Mouse (Mus musculus): Measurements from ENCODE around the gene G3bp2. TPM values are rescaled to one million over a fixed set of nuclear protein-coding genes. Genes with fewer than 3 reads are reported as not detected.

G3bp2 gene
- polyA plus RNA-seq, 1 experiment = 39.1 TPM

DNA sequence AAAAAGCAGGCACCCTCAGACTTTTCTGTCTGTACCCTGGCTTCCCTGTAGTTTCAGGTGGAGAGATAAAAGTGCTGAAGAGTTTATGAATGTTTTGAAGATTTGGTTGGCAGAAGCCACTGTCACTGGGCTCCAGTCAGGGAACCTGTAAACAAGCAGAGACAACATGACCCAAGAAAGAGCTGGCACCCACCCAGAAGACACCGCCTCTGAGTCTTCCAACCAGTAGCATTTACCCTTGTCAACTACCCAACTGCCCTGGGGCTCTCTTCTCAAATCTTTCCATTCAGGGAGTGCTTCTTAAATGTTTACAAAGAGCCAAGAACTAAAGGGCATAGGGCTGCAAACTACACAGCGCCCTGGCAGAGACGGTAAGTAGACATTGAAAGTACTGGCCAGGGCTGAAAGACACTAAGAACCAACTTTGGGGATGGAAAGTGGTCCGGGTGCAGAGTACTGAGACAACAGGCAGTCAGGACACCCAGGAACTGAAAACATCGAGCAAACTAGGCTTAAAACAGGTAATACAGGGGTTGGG, 27.4 kb upstream of the G3bp2 start:
- H3K36me3 ChIP-seq (ENCODE audit: control insufficient read depth, insufficient read depth) = no peaks in the 10 kb centered on the region
- no peak for TF ChIP-seq MAX (IDR thresholded peaks at IDR 0.05)
- no peaks in the 10 kb centered on the region for H3K27me3 ChIP-seq (ENCODE audit: control insufficient read depth, insufficient read depth, insufficient read length)
- no peaks in the 10 kb centered on the region for H3K79me3 ChIP-seq (ENCODE audit: low read depth)
- no peak overlapping the region for H3ac ChIP-seq (ENCODE audit: control insufficient read depth, insufficient read length, low read depth)
- H3K4me3 ChIP-seq (ENCODE audit: insufficient read depth, poor library complexity, severe bottlenecking) = no peak overlapping the region
- no peaks in the 10 kb centered on the region for H3K79me2 ChIP-seq (ENCODE audit: control insufficient read depth, insufficient read depth)

- no peaks in the 10 kb centered on the region for H3K79me3 ChIP-seq (ENCODE audit: low read depth)
- no peaks in the 10 kb centered on the region for H3K79me2 ChIP-seq (ENCODE audit: control insufficient read depth, insufficient read depth)
- H3K4me3 ChIP-seq (ENCODE audit: insufficient read depth, poor library complexity, severe bottlenecking) = no peak overlapping the region
- no peaks in the 10 kb centered on the region for H3K27me3 ChIP-seq (ENCODE audit: control insufficient read depth, insufficient read depth, insufficient read length)
- no peak for TF ChIP-seq MYOD1 (IDR thresholded peaks at IDR 0.05; ENCODE audit: control insufficient read depth, insufficient read length, low read depth)
- TF ChIP-seq USF1 (IDR thresholded peaks at IDR 0.05; ENCODE audit: low read depth) = no peak
- no peak for TF ChIP-seq CTCF (IDR thresholded peaks at IDR 0.05; ENCODE audit: control insufficient read depth, insufficient read depth, insufficient read length)
- no peak for TF ChIP-seq MAX (IDR thresholded peaks at IDR 0.05)
- TF ChIP-seq FOSL1 (IDR thresholded peaks at IDR 0.05; ENCODE audit: insufficient read depth, low read length, poor library complexity, severe bottlenecking) = no peak
- no peak for TF ChIP-seq MYOG (IDR thresholded peaks at IDR 0.05; ENCODE audit: control insufficient read depth, extremely low read depth, insufficient read length)
- TF ChIP-seq CEBPB (IDR thresholded peaks at IDR 0.05; ENCODE audit: low read depth) = no peak
- no peaks in the 10 kb centered on the region for H3K36me3 ChIP-seq (ENCODE audit: control insufficient read depth, insufficient read depth)
- no peak overlapping the region for H3ac ChIP-seq (ENCODE audit: control insufficient read depth, insufficient read length, low read depth)
Observed at GRCm38 (mm10) chr5:92107282-92107681, 23.8 kb upstream of the G3bp2 start.

- no peaks in the 10 kb centered on the region for H3K79me3 ChIP-seq (ENCODE audit: low read depth)
- H3K36me3 ChIP-seq (ENCODE audit: control insufficient read depth, insufficient read depth) = no peaks in the 10 kb centered on the region
- no peak overlapping the region for H3K4me3 ChIP-seq (ENCODE audit: insufficient read depth, poor library complexity, severe bottlenecking)
- H3ac ChIP-seq (ENCODE audit: control insufficient read depth, insufficient read length, low read depth) = no peak overlapping the region
- H3K27me3 ChIP-seq (ENCODE audit: control insufficient read depth, insufficient read depth, insufficient read length) = no peaks in the 10 kb centered on the region
- no peaks in the 10 kb centered on the region for H3K79me2 ChIP-seq (ENCODE audit: control insufficient read depth, insufficient read depth)
- TF ChIP-seq USF1 (IDR thresholded peaks at IDR 0.05; ENCODE audit: low read depth) = no peak
- TF ChIP-seq MYOD1 (IDR thresholded peaks at IDR 0.05; ENCODE audit: control insufficient read depth, insufficient read length, low read depth) = no peak
- TF ChIP-seq CEBPB (IDR thresholded peaks at IDR 0.05; ENCODE audit: low read depth) = no peak
- TF ChIP-seq CTCF (IDR thresholded peaks at IDR 0.05; ENCODE audit: control insufficient read depth, insufficient read depth, insufficient read length) = no peak
- TF ChIP-seq MYOG (IDR thresholded peaks at IDR 0.05; ENCODE audit: control insufficient read depth, extremely low read depth, insufficient read length) = no peak
- TF ChIP-seq FOSL1 (IDR thresholded peaks at IDR 0.05; ENCODE audit: insufficient read depth, low read length, poor library complexity, severe bottlenecking) = no peak
- TF ChIP-seq MAX (IDR thresholded peaks at IDR 0.05) = no peak
Observed at GRCm38 (mm10) chr5:92106327-92107125, 23.0 kb upstream of the G3bp2 start.

- H3ac ChIP-seq (ENCODE audit: control insufficient read depth, insufficient read length, low read depth) = no peak overlapping the region
- no peaks in the 10 kb centered on the region for H3K79me2 ChIP-seq (ENCODE audit: control insufficient read depth, insufficient read depth)
- TF ChIP-seq CTCF (IDR thresholded peaks at IDR 0.05; ENCODE audit: control insufficient read depth, insufficient read depth, insufficient read length) = no peak
- TF ChIP-seq MYOG (IDR thresholded peaks at IDR 0.05; ENCODE audit: control insufficient read depth, extremely low read depth, insufficient read length) = no peak
- no peak for TF ChIP-seq MAX (IDR thresholded peaks at IDR 0.05)
- no peak for TF ChIP-seq USF1 (IDR thresholded peaks at IDR 0.05; ENCODE audit: low read depth)
- no peak for TF ChIP-seq MYOD1 (IDR thresholded peaks at IDR 0.05; ENCODE audit: control insufficient read depth, insufficient read length, low read depth)
- TF ChIP-seq FOSL1 (IDR thresholded peaks at IDR 0.05; ENCODE audit: insufficient read depth, low read length, poor library complexity, severe bottlenecking) = no peak
- no peak for TF ChIP-seq CEBPB (IDR thresholded peaks at IDR 0.05; ENCODE audit: low read depth)
- H3K4me3 ChIP-seq (ENCODE audit: insufficient read depth, poor library complexity, severe bottlenecking) = no peak overlapping the region
- no peaks in the 10 kb centered on the region for H3K27me3 ChIP-seq (ENCODE audit: control insufficient read depth, insufficient read depth, insufficient read length)
- H3K79me3 ChIP-seq (ENCODE audit: low read depth) = no peaks in the 10 kb centered on the region
- no peaks in the 10 kb centered on the region for H3K36me3 ChIP-seq (ENCODE audit: control insufficient read depth, insufficient read depth)
Observed at GRCm38 (mm10) chr5:92103816-92104415, 20.4 kb upstream of the G3bp2 start.

GRCm38 (mm10) chr5:92103062-92103461, 19.5 kb upstream of the G3bp2 start:
- no peaks in the 10 kb centered on the region for H3K79me2 ChIP-seq (ENCODE audit: control insufficient read depth, insufficient read depth)
- no peak overlapping the region for H3ac ChIP-seq (ENCODE audit: control insufficient read depth, insufficient read length, low read depth)
- no peaks in the 10 kb centered on the region for H3K79me3 ChIP-seq (ENCODE audit: low read depth)
- no peaks in the 10 kb centered on the region for H3K27me3 ChIP-seq (ENCODE audit: control insufficient read depth, insufficient read depth, insufficient read length)
- no peak overlapping the region for H3K4me3 ChIP-seq (ENCODE audit: insufficient read depth, poor library complexity, severe bottlenecking)
- TF ChIP-seq MYOD1 (IDR thresholded peaks at IDR 0.05; ENCODE audit: control insufficient read depth, insufficient read length, low read depth) (no peak), CTCF (IDR thresholded peaks at IDR 0.05; ENCODE audit: control insufficient read depth, insufficient read depth, insufficient read length) (no peak), CEBPB (IDR thresholded peaks at IDR 0.05; ENCODE audit: low read depth) (no peak), MAX (IDR thresholded peaks at IDR 0.05) (no peak)
- H3K36me3 ChIP-seq (ENCODE audit: control insufficient read depth, insufficient read depth) = no peaks in the 10 kb centered on the region

- Histone ChIP-seq H3K36me3 (ENCODE audit: control insufficient read depth, insufficient read depth) (no peaks in the 10 kb centered on the region), H3K79me2 (ENCODE audit: control insufficient read depth, insufficient read depth) (no peaks in the 10 kb centered on the region), H3K27me3 (ENCODE audit: control insufficient read depth, insufficient read depth, insufficient read length) (no peaks in the 10 kb centered on the region), H3ac (ENCODE audit: control insufficient read depth, insufficient read length, low read depth) (no peak overlapping the region), H3K79me3 (ENCODE audit: low read depth) (no peaks in the 10 kb centered on the region), H3K4me3 (ENCODE audit: insufficient read depth, poor library complexity, severe bottlenecking) (no peak overlapping the region)
- TF ChIP-seq MYOG (IDR thresholded peaks at IDR 0.05; ENCODE audit: control insufficient read depth, extremely low read depth, insufficient read length) (no peak), MYOD1 (IDR thresholded peaks at IDR 0.05; ENCODE audit: control insufficient read depth, insufficient read length, low read depth) (no peak), CTCF (IDR thresholded peaks at IDR 0.05; ENCODE audit: control insufficient read depth, insufficient read depth, insufficient read length) (no peak), MAX (IDR thresholded peaks at IDR 0.05) (no peak), FOSL1 (IDR thresholded peaks at IDR 0.05; ENCODE audit: insufficient read depth, low read length, poor library complexity, severe bottlenecking) (no peak), USF1 (IDR thresholded peaks at IDR 0.05; ENCODE audit: low read depth) (no peak), CEBPB (IDR thresholded peaks at IDR 0.05; ENCODE audit: low read depth) (no peak)
Observed at GRCm38 (mm10) chr5:92101601-92102000, 18.1 kb upstream of the G3bp2 start.

All from C2C12 (cell line).